Mouse (Mus musculus): ENCODE data around the gene Trim8.

GRCm38 (mm10) chr19:46530449-46530990, 29.0 kb downstream of the Trim8 start:
- TF ChIP-seq CTCF (IDR thresholded peaks at IDR 0.05; ENCODE audit: low read depth) (no peak), EP300 (IDR thresholded peaks at IDR 0.05; ENCODE audit: low read depth) (no peak)

Data from liver, embryonic 14.5 days (tissue).